Mouse (Mus musculus) cerebellum, adult 2 months (tissue): ENCODE data around the gene Rnf182. TPM values are rescaled to one million over a fixed set of nuclear protein-coding genes. Genes with fewer than 3 reads are reported as not detected.

ENCODE experiments used
- DNase-seq, 2 experiments: peaks; one replicate each; pipeline ENCODE4 v3.0.0; 2021
- H3K27ac ChIP-seq: fragments of 200-500 bp; 2 replicates; pipeline ENCODE4 v1.5.1; 2012; ENCODE audit warnings: low read length, control low read depth, inconsistent platforms; ENCODE audit not compliant: insufficient read depth
- H3K27me3 ChIP-seq: fragments of 200-500 bp; 2 replicates; pipeline ENCODE4 v1.6.1; 2012; ENCODE audit warnings: inconsistent platforms, mild to moderate bottlenecking, low read length, moderate library complexity; ENCODE audit not compliant: control insufficient read depth, insufficient read depth
- H3K4me1 ChIP-seq: fragments of 200-500 bp; 2 replicates; pipeline ENCODE4 v1.6.1; 2011; ENCODE audit warnings: low read length; ENCODE audit not compliant: control insufficient read depth, insufficient read depth
- H3K4me3 ChIP-seq: fragments of 200-500 bp; replicated peaks from 2 replicates; pipeline ENCODE3; 2011; ENCODE audit warnings: mild to moderate bottlenecking, low read depth, low read length, control low read depth; ENCODE audit not compliant: insufficient read depth
- CTCF ChIP-seq: fragments of 200-500 bp; IDR thresholded peaks from 2 replicates; pipeline ENCODE4 v1.5.1; 2011; ENCODE audit warnings: low read depth, mild to moderate bottlenecking, control low read depth, low read length, moderate library complexity, borderline replicate concordance; ENCODE audit not compliant: insufficient read depth
- POLR2A ChIP-seq: fragments of 200-500 bp; IDR thresholded peaks from 2 replicates; pipeline ENCODE4 v1.6.1; 2011; ENCODE audit warnings: low read length, control low read depth, borderline replicate concordance; ENCODE audit not compliant: insufficient read depth
- WGBS: fragments of 180-500 bp; shearing (Covaris S2); methylation state at CpG from one replicate; pipeline ENCODE4 v1.1.7; 2018; 5-methylcytosine and 5-hydroxymethylcytosine counted together
- polyA plus RNA-seq: library from polyadenylated mRNA; depleted of rRNA; stranded (reverse); fragments of >200 nt; gene quantifications from 2 replicates; pipeline ENCODE4 v1.2.3, GENCODE M21; 2012

The Rnf182 gene
- polyA plus RNA-seq, 1 experiment = 28.4 TPM

DNA sequence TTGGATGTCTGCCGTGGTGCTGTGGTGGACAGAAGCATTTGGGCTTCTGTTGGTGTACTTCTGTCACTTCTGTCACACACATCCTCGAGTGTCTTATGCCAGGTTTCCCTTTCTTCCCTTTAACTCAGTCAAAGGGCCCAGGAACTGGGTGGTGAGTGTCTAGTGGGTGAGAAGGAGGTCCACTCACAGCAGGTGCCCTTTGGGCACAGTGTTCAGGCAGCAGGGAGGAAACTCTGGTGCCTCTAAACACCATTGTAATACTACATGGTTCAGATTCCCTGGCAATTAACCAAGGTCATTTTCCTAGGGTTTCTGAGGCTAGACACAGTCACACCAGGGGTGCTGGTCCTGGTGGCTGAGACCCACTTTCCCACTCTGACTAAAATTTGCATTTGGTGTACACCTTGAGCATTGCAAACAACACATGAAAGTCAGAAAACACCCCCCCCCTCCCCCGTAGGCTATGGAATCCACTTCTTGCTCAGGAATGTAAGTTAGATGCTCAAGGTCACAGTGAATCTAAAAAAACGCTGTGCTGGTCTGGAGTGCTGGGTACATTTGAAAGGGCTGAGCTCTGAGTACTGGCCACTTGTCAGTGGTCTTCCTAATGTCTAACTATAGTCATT is 4.2 kb downstream of the Rnf182 start:
- H3K27ac ChIP-seq = peak overlapping the region; percentile 48
- peak overlapping the region; percentile 30 for H3K4me3 ChIP-seq
- 35% methylated on average over 4 of the region's 4 CpGs for WGBS
- DNase-seq = peak; percentile 47 to 53
- no peaks in the 10 kb centered on the region for H3K27me3 ChIP-seq
- TF ChIP-seq CTCF = no peak
- no peak for TF ChIP-seq POLR2A
- peaks cover 13% of the 10 kb centered on the region; the same call in 1 of the 2 replicates for H3K4me1 ChIP-seq

DNA sequence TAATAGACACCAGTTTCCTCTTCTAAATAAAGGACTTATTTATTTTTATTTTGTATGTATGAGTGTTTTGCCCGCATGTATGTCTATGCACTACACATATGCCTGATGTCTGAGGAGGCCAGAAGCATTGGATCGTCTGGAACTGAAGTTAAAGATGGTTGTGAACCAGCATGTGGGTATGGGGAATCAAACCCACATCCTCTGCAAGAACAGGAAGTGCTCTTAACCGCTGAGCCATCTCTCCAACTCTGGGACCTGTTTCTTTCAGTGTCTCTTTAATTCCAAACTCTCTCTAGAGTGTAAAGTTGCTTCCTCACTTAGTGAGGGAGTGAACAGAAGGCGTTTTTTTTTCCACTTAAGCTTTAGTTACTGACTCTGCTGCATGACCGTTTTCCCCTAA is 12.4 kb downstream of the Rnf182 start:
- TF ChIP-seq CTCF (no peak), POLR2A (no peak)
- no peak for DNase-seq
- WGBS = 69% methylated on average over 5 of the region's 5 CpGs
- no peak overlapping the region for H3K27ac ChIP-seq
- H3K27me3 ChIP-seq = no peaks in the 10 kb centered on the region
- no peak overlapping the region for H3K4me3 ChIP-seq
- H3K4me1 ChIP-seq = peaks cover 26% of the 10 kb centered on the region

- 6% methylated on average over 7 of the region's 7 CpGs for WGBS
- TF ChIP-seq CTCF (no peak), POLR2A (no peak)
These were observed 14.3 kb downstream of the Rnf182 start for GRCm38 (mm10) chr13:43629785-43630184.

GRCm38 (mm10) chr13:43631266-43631665 is 15.8 kb downstream of the Rnf182 start:
- 19% methylated on average over 6 of the region's 6 CpGs for WGBS
- Histone ChIP-seq H3K27ac (peak overlapping the region; percentile 44; the same call in 1 of the 2 replicates), H3K27me3 (no peaks in the 10 kb centered on the region), H3K4me1 (peaks cover 40% of the 10 kb centered on the region), H3K4me3 (no peak overlapping the region)
- DNase-seq = peak; percentile 41 to 77
- TF ChIP-seq CTCF (no peak), POLR2A (no peak)

More at GRCm38 (mm10) chr13:43629785-43630184, 14.3 kb downstream of the Rnf182 start:
- H3K4me3 ChIP-seq = no peak overlapping the region
- peak overlapping the region; percentile 78 for H3K27ac ChIP-seq
- H3K27me3 ChIP-seq = no peaks in the 10 kb centered on the region
- H3K4me1 ChIP-seq = peaks cover 28% of the 10 kb centered on the region
- DNase-seq = peak; percentile 98 to 99

- H3K27ac ChIP-seq = peak overlapping the region; percentile 34
- H3K27me3 ChIP-seq = no peaks in the 10 kb centered on the region
- WGBS = 87% methylated on average over 4 of the region's 4 CpGs
- DNase-seq = no peak
- H3K4me3 ChIP-seq = no peak overlapping the region
- TF ChIP-seq CTCF = no peak
- TF ChIP-seq POLR2A = no peak
- H3K4me1 ChIP-seq = peaks cover 36% of the 10 kb centered on the region
These were observed 17.5 kb downstream of the Rnf182 start for GRCm38 (mm10) chr13:43633024-43633423.

DNA sequence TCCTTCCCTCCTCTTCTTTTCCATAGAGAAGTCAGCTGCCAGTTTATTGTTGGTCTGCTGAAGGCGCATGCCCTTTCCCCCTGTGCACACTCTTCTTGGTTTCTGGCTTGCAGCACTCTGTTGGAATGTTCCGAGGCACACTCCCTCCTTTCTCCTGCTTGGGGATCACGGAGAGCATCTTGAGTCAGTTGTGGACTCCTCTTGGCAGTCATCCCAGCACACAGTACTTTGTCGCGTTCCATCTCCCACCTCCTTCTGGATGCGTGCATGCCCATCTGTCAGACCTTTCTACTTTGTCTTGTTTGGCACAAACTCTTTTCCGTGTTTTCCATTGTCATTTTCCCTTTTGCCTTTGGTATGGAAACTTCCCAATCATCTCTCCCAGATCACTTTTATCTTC is 22.2 kb downstream of the Rnf182 start:
- peak overlapping the region; percentile 2; the same call in 1 of the 2 replicates for H3K27ac ChIP-seq
- H3K4me1 ChIP-seq = peaks cover 24% of the 10 kb centered on the region
- H3K27me3 ChIP-seq = no peaks in the 10 kb centered on the region
- TF ChIP-seq POLR2A = no peak
- TF ChIP-seq CTCF = no peak
- DNase-seq = peak; percentile 66 to 80
- no peak overlapping the region for H3K4me3 ChIP-seq
- WGBS = 16% methylated on average over 7 of the region's 7 CpGs

GRCm38 (mm10) chr13:43644991-43645390 is 29.5 kb downstream of the Rnf182 start:
- peaks cover 42% of the 10 kb centered on the region for H3K4me1 ChIP-seq
- TF ChIP-seq POLR2A = no peak
- TF ChIP-seq CTCF = no peak
- 3% methylated on average over 1 of the region's 1 CpGs for WGBS
- no peak overlapping the region for H3K4me3 ChIP-seq
- no peaks in the 10 kb centered on the region for H3K27me3 ChIP-seq
- no peak overlapping the region for H3K27ac ChIP-seq
- DNase-seq = peak; percentile 32 to 77

DNA sequence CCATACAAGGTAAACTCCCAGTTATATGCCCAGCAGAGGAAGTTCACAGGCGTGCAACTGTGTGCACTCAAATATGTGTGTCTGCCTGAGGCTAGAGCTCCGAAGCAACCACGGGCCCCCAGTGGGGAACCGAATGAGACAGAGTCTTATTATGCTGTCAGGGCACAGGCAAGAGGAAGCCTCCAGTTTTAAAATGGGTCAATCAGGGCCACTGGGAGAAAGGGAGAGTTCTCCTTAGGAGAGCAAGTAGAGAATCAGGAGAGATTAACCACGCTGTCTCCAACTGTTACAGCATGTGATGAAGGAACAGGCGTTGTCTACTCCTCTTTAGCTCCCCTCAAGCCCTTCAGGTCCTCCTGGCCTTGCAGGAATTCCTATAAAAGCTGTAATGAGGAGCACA is 33.0 kb downstream of the Rnf182 start:
- WGBS = 15% methylated on average over 6 of the region's 6 CpGs
- Histone ChIP-seq H3K4me1 (peaks cover 65% of the 10 kb centered on the region), H3K27ac (peak overlapping the region; percentile 76), H3K27me3 (no peaks in the 10 kb centered on the region), H3K4me3 (no peak overlapping the region)
- DNase-seq = peak in 1 of 2 experiments; percentile 49
- TF ChIP-seq CTCF (no peak), POLR2A (no peak)
